Mouse (Mus musculus) lung, postnatal 0 days (tissue): Measurements from ENCODE around the gene Tmem251. TPM values are rescaled to one million over a fixed set of nuclear protein-coding genes. Genes with fewer than 3 reads are reported as not detected.

Experiments
- ATAC-seq: fragments of 200-750 bp; cut with Nextera tagmentation; 2 replicates; pipeline ENCODE4 v1.8.0; 2017; ENCODE audit warnings: moderate library complexity
- DNase-seq: peaks from one replicate; pipeline ENCODE4 v3.0.0-alpha.2; 2016; ENCODE audit warnings: low spot score
- H3K27ac ChIP-seq: fragments of 300-500 bp; sonication (generic); 2 replicates; pipeline ENCODE4 v1.5.1; 2014; ENCODE audit warnings: antibody characterized with exemption, mild to moderate bottlenecking, low read length, mixed read lengths
- H3K27me3 ChIP-seq: fragments of 300-500 bp; sonication (generic); replicated peaks from 2 replicates; pipeline ENCODE4 v1.6.1; 2014; ENCODE audit warnings: low read length, mixed read lengths; ENCODE audit not compliant: insufficient read depth
- H3K36me3 ChIP-seq: fragments of 300-500 bp; sonication (generic); 2 replicates; pipeline ENCODE4 v1.6.1; 2014; ENCODE audit warnings: low read length, mixed read lengths; ENCODE audit not compliant: insufficient read depth
- H3K4me1 ChIP-seq: fragments of 300-500 bp; sonication (generic); 2 replicates; pipeline ENCODE4 v1.6.1; 2014; ENCODE audit warnings: antibody characterized with exemption, low read depth, low read length, mixed read lengths; ENCODE audit not compliant: insufficient read depth
- H3K4me2 ChIP-seq: fragments of 300-500 bp; sonication (generic); replicated peaks from 2 replicates; pipeline ENCODE4 v1.6.1; 2014; ENCODE audit warnings: low read depth, mild to moderate bottlenecking, low read length, moderate library complexity, mixed read lengths
- H3K4me3 ChIP-seq: fragments of 300-500 bp; sonication (generic); 2 replicates; pipeline ENCODE4 v1.5.1; 2014; ENCODE audit warnings: low read depth, low read length
- H3K9ac ChIP-seq: fragments of 300-500 bp; sonication (generic); replicated peaks from 2 replicates; pipeline ENCODE4 v1.6.1; 2014; ENCODE audit warnings: low read depth, mild to moderate bottlenecking
- H3K9me3 ChIP-seq: fragments of 300-500 bp; sonication (generic); 2 replicates; pipeline ENCODE4 v1.6.1; 2016; ENCODE audit warnings: low read length, mixed read lengths
- CTCF ChIP-seq: IDR thresholded peaks from 2 replicates; pipeline ENCODE4 v1.5.1; 2016; ENCODE audit warnings: antibody characterized with exemption, mild to moderate bottlenecking
- EP300 ChIP-seq: IDR thresholded peaks from 2 replicates; pipeline ENCODE4 v1.6.1; 2016; ENCODE audit warnings: antibody characterized with exemption, mild to moderate bottlenecking, control low read depth
- WGBS: fragments of 180-500 bp; shearing (Covaris S2); extraction: QIAGEN DNeasy Blood & Tissue Kit; methylation state at CpG from one replicate; pipeline ENCODE4 v1.1.7; 2014; 5-methylcytosine and 5-hydroxymethylcytosine counted together
- polyA plus RNA-seq: library from polyadenylated mRNA; unstranded; fragments of >200 nt; fragmentation: Nextera tagmentation; extraction: Ambion mirVana; gene quantifications from 2 replicates; pipeline ENCODE4 v1.2.1, GENCODE M21; 2015

The Tmem251 gene
- polyA plus RNA-seq, 1 experiment from 2014 or later = 12.5 TPM

- Histone ChIP-seq H3K9me3 (no peaks in the 10 kb centered on the region), H3K4me2 (no peak overlapping the region), H3K4me3 (no peak overlapping the region), H3K27ac (no peak overlapping the region), H3K36me3 (peaks cover 39% of the 10 kb centered on the region; the same call in 1 of the 2 replicates), H3K27me3 (no peaks in the 10 kb centered on the region), H3K4me1 (no peaks in the 10 kb centered on the region), H3K9ac (no peak overlapping the region)
- DNase-seq (no peak), ATAC-seq (no peak)
- 82% methylated on average over 7 of the region's 7 CpGs for WGBS
- TF ChIP-seq EP300 (no peak), CTCF (no peak)
Observed at GRCm38 (mm10) chr12:102787927-102788326, 44.4 kb downstream of the Tmem251 start.

Other genes starting within 250 kb of the Tmem251 start
- 0.49 and 0.54 TPM in 2 replicates for gene Chga, start 188.8 kb upstream of the Tmem251 start, polyA plus RNA-seq
- gene Itpk1, start 38.8 kb upstream of the Tmem251 start, polyA plus RNA-seq = 9.7 and 10.9 TPM in 2 replicates
- gene Moap1, start 101 bp upstream of the Tmem251 start, polyA plus RNA-seq = 9.7 and 10.1 TPM in 2 replicates
- not detected in 2 replicates for gene Gm28051, start 14.0 kb downstream of the Tmem251 start, polyA plus RNA-seq
- 15.1 and 17.6 TPM in 2 replicates for gene Gon7, start 14.0 kb downstream of the Tmem251 start, polyA plus RNA-seq
- gene Ubr7, start 14.2 kb downstream of the Tmem251 start, polyA plus RNA-seq = 20.7 and 23.1 TPM in 2 replicates
- gene Gm20604, start 14.9 kb downstream of the Tmem251 start, polyA plus RNA-seq = 11.8 and 12.2 TPM in 2 replicates
- 14.7 and 17.1 TPM in 2 replicates for gene Btbd7, start 134.7 kb downstream of the Tmem251 start, polyA plus RNA-seq
- gene Cox8c, start 155.6 kb downstream of the Tmem251 start, polyA plus RNA-seq = not detected in 2 replicates
- 0.24 and 0.57 TPM in 2 replicates for gene Unc79, start 205.1 kb downstream of the Tmem251 start, polyA plus RNA-seq